In the genomic region with DNA sequence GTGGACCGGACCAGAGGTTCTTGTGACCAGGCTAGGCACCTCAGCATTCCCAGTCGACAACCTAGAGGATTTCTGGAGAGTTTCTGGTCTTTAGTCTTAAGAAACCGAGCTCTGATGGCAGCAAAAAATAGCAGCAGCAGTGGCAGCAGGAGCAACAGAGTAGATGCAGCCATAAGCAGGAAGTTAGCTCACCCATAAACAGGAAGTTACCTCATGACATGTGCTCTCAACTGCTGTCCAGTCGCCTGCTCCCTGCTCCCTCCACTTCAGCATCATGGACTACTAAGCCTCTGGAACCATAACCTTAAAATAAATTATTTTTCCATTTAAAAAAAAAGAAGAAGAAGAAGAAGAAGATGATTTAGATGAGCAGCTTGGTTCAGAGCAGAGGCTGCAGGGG, we compare ENCODE assay signal across 24 mouse cellular contexts.
"Had no signal": no experiment of that assay in that cellular context is flagged by ENCODE, and none has a peak within 500 bp of the region (broad histone marks: within the 10 kb centered on the region; RNA-seq: fewer than 3 reads in every experiment).

No protein-coding gene starts in this region.

- H3K4me2 ChIP-seq: heart, embryonic 11.5 days; heart, embryonic 13.5 days; heart, embryonic 15.5 days; hindbrain, embryonic 12.5 days; hindbrain, embryonic 14.5 days; kidney, embryonic 15.5 days; limb, embryonic 13.5 days; limb, embryonic 15.5 days had no signal

- H3K27ac ChIP-seq: heart, adult 2 months; heart, embryonic 13.5 days; heart, embryonic 15.5 days; hindbrain, embryonic 10.5 days; hindbrain, embryonic 12.5 days; hindbrain, embryonic 14.5 days; hindbrain, postnatal 0 days; kidney, embryonic 15.5 days; kidney, postnatal 0 days; limb, embryonic 13.5 days; limb, embryonic 15.5 days had no signal

- H3K4me3 ChIP-seq: heart, adult 2 months; heart, embryonic 13.5 days; heart, embryonic 15.5 days; hindbrain, embryonic 10.5 days; hindbrain, embryonic 12.5 days; kidney, embryonic 15.5 days; limb, embryonic 13.5 days; limb, embryonic 15.5 days had no signal

- DNase-seq: gastrocnemius, postnatal 14 days; gastrocnemius, postnatal 36 days; heart, adult 2 months; heart, postnatal 4 days; kidney, adult 11 months; kidney, adult 2 months; kidney, adult 9 months; kidney, postnatal 14 days; kidney, postnatal 36 days; layer of hippocampus, adult 9-11 months; layer of hippocampus, postnatal 36 days; left cerebral cortex, postnatal 4 days had no signal

- H3K9ac ChIP-seq: heart, embryonic 13.5 days; heart, embryonic 15.5 days; hindbrain, embryonic 12.5 days; hindbrain, embryonic 14.5 days; kidney, embryonic 15.5 days; limb, embryonic 13.5 days; limb, embryonic 15.5 days had no signal

- ATAC-seq: hindbrain, postnatal 0 days; intestine, embryonic 16.5 days had no signal

- H3K4me1 ChIP-seq: heart, embryonic 13.5 days; heart, embryonic 15.5 days; hindbrain, embryonic 10.5 days; hindbrain, embryonic 12.5 days; kidney, embryonic 15.5 days; limb, embryonic 13.5 days; limb, embryonic 15.5 days had no signal

- H3K27me3 ChIP-seq: heart, embryonic 13.5 days; heart, embryonic 15.5 days; hindbrain, embryonic 12.5 days; kidney, embryonic 15.5 days; limb, embryonic 13.5 days; limb, embryonic 15.5 days had no signal

- H3K36me3 ChIP-seq: heart, embryonic 13.5 days; heart, embryonic 15.5 days; hindbrain, embryonic 12.5 days; kidney, embryonic 15.5 days; limb, embryonic 13.5 days; limb, embryonic 15.5 days had no signal

- H3K9me3 ChIP-seq: heart, embryonic 15.5 days; hindbrain, embryonic 12.5 days; kidney, embryonic 15.5 days; limb, embryonic 15.5 days had no signal
